Mouse (Mus musculus) liver, embryonic 14.5 days (tissue): ENCODE measurements around the gene Pea15a.

Experiments used
- CTCF ChIP-seq: IDR thresholded peaks from 2 replicates; pipeline ENCODE4 v1.5.1; 2016; ENCODE audit warnings: antibody characterized with exemption, low read depth, control low read depth
- EP300 ChIP-seq: IDR thresholded peaks from 2 replicates; pipeline ENCODE4 v1.6.1; 2016; ENCODE audit warnings: antibody characterized with exemption, low read depth

- TF ChIP-seq CTCF (no peak), EP300 (no peak)
Measured at GRCm38 (mm10) chr1:172200871-172201447, 5.6 kb downstream of the Pea15a start.
